Mouse (Mus musculus) urinary bladder, postnatal 14 days (tissue): ENCODE data around the gene Taf5l.
"Not testable (repeated sequence)": the region's sequence is repeated elsewhere in the genome, so short reads cannot be mapped to it uniquely, and the experiment has no call there.

Experiments
- DNase-seq: peaks from one replicate; pipeline ENCODE4 v3.0.0; 2021; ENCODE audit warnings: low spot score

Gene Taf5l

DNA sequence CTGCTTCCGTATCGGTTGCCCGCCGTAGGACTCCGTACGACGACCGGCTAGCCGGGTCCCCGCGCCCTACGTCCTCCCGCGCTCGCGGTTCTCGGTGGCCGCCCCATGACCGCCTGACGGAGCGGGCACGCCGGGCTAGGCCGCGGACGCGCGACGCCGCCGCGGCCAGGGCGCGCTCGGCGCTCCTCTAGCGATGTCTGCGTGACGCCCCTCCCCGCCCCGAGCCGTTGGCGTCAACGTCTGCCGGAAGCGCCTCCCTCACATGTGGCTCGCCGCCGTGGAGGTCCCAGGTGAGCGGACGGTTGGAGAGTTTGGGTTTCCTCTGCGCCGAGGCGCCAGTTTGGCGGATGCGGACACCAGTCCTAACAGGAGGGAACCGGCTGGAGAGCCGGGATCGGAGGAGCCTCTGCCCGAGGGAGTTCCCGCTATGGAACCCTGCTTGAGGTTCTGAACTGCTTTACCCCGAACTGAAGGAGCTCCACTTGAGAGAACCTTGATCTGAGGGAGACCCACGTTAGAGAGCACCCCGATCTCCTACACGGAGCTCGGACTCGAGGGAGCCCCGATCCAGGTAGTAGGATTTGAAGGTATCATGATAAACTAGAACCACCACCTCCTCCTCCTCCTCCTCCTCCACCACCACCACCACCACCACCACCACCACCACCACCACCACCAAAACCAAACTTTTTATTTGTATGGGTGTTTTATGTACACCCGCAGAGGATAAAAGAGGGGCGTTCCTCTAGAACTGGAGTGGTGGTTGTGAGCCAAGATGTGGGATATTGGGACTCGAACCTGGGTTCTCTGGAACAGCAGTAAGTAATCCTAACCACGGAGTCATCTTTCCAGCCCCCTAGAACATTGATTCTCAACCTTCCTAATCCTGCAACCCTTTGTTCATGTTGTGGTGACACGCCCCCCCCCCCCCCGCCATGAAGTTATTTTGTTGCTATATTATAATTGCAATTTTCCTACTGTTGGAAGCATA, at the start of gene Taf5l, which contains the start of gene Urb2:
Gene Taf5l, minus strand, starts transcription at position 161 of the 991 bp plus-strand sequence.
Gene Urb2, plus strand, starts transcription at position 272 of the 991 bp plus-strand sequence.
- DNase-seq = peak; percentile 94

DNA sequence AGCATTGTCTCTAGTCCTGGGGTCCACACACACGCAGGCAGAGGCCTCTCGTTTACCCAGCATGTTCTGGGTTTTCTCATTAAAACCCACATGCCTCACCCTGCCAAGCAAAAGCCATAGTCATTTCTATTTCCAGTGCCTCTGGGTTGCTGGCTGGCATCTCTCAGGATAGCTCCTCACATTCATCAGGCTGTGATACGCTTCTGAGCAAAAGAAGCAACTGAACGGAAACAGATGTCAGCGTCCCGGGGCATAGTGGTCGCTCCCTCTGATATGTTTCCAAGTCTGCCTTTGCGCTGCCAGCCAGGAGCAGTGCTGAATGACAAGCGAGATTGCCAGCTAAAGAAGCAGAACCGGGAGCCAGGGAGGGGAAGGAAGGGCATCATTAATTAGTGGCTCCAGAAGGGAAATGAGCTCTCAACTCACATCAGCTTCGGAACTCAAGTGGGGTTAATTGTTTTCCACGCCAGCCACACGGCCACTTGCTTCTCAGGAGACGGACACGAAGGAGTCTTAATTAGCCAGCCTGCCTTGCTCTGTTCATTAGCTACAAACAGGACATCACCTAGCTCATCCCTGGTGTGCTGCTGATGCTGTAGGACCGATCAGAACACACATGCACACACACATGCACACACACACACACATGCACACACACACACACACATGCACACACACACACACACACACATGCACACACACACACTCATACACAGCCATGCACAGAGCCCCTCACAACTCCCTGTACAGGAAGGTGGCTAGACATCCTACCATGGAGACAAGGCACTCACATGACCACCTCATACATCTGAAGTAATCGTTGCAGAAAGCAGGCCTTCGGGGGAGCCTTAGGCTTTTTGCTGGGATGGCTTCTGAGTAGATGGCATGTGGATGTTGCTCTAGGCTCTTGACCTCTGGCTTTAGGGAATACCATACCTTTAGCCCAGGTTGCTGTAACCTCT, 49.4 kb upstream of the Taf5l start:
- DNase-seq = no peak

DNA sequence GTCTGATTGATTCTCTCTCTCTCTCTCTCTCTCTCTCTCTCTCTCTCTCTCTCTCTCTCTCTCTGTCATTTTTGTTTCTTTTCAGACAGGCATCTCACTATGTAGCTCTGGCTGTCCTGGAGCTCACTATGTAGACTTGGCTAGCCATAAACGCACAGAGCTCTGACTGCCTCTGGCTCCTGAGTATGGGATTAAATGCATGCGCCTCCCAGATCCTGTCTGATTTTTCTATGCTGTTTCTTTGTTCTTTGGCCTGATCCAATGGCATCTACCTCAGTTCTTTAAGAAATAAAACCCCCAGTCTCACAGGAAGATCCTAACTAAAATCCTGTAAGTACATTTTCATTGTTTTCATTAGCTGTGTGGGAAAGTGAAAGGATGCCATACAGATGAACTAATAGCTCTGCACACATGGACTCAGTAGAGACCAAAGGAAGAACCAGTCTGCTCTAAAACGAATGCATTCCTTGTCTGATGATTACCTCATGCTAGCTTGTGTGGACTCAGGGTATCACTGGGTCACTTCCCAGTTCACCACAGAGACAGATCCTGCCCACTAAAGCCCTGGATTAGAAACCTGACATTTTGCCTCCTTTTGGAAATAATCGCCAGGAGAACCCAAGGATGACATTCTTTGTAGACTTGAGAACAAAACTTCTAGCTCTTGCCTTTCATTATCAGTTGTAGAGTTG, 46.0 kb upstream of the Taf5l start:
- DNase-seq = no peak

DNA sequence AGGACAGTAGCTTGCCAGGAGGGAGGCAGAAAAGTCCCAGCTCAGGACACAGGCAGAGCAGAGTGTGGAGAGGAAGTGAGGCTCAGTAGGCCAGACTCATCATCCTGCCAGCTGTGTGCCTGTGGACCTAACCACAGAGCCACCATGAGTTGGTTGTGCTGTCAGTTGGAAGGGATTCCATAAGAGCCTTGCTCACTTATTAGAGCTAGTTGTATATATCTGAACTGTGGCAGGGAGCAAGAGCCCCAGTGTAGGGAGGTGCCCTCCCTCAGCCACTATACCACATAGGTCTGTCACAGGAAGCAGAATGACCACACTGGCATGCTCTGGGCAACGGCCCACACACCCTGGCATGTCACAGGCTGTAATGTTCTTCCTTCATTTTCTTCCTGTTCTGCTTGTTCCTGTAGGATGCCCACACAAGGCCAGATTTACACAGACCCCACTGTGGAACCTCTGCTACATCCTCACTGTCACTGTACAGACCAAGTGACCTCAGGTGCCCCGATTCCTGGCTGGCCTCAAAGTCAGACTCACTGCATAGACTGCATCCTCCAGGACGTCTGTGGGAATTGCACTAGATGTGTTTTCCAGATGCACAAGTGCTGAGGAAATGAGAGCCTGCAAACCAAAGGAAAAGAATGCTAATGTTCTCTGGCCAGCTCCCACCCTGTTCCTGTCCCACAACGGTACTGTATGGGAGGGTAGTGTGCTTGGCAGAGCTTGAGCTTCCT, 45.3 kb upstream of the Taf5l start:
- no peak for DNase-seq

DNA sequence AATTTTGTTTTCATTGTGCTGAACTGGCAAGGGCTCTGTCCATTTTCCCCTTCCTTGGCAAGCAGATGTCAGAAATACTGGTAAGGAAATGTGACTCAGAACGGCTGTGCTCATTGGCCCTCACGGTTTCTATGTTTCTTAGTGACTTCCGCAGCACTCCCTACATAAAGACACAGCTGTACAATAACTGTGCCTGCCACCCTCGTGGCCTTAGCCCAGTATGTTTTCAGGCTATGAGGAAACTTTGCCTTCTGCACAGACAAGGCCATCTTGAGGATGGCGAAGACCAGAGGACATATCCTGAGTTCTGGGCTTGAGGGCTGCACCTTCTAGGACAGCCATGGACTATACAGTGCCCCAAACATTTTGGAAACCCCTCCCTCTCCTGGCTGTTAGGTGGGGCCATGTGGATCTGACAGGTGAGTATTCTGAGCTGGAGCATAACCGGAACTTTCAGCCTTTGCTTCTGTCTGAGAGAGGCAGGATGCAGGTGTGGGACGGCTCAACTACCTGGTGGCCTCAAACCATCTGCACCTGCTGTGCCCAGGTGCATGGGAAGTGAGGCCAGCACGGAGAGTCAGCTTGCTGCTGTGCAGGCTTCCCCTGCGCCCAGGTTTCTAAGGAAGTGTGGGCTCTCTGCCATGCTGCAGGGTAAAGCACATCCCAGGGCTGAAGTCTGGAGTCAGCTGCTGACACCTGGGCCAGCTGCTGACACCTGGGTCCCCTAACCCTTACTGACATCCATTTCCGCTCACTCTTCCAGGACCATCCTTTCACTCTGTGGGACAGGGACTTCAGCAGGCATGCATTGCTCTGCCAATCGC, 35.8 kb upstream of the Taf5l start:
- DNase-seq = no peak

DNA sequence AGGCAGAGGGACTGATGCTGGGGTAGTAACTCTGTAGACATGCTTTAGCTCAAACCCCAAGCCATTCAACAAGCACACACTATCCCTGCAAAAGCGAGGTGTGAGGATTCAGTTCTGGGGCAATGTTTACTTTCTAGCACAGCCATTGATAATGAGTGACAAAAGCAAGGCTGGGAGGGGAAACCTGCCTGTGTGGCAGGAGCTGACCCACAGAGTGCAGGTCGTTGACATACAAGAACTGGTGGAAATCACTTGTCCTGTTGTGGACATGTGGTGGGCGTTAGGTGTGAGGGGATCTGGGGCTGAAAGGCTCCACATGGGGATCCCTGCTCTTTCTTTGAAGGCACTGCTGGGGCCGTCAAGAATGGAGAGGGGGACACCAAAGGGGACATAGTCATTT, 31.4 kb upstream of the Taf5l start:
- DNase-seq = no peak

DNA sequence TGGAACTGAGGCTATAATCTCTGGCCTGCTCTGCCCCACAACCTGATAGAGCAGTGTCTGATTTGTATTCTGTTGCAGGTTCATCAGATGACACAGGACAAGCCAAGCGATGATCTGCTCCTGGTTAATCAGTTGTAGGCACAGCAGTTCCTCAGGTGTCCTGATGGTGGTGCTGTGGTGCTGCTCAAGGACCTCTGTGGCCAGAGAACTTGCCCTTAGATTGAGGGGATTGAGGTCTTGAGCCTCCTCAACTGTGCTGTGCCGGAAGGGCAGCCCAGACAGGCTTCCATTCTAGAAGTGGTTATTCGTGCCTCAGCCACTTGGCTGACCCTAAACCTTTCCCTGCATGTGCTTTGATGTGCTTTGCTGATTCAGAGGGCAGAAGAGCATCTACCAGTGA, 30.9 kb upstream of the Taf5l start:
- DNase-seq = peak; percentile 74

DNA sequence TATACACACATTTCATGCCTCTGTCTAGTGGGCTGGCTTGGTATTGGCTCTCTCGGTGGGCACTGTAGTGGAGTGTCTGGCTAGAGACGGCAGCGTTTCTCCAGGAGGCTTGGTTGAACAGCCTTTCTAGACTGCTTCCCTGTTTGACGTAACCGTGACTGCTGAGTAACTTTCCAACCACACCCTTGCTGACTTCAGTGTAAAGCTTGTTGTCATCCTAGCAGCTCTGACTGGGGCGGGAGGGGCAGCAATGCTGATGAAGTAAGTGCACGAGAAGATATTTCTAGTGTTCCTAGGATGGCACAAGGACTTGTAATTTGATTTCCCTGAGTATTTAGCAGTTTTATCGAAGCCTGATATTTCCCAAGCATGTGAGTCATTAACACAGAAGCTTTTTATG, 24.7 kb upstream of the Taf5l start:
- DNase-seq = peak; percentile 18

DNA sequence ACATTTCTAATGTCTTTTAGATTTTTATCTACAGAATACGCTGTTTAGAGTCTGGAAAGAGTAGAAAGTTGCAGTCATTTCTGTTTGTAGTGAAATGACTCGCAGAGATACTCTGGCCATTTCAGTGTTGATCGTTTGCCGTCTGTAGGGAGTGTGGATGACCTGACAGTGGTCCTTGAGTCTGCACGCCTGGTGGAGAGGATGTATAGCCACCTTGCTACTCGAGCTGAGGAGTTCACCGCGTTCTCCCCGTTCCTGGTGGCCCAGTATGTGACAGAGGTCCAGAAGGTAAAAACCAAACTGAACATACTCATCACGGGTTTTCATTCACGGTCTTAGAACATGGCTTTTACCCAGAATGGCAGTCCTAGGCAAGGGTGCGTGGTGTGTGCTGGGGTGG, 23.7 kb upstream of the Taf5l start:
- DNase-seq = no peak

DNA sequence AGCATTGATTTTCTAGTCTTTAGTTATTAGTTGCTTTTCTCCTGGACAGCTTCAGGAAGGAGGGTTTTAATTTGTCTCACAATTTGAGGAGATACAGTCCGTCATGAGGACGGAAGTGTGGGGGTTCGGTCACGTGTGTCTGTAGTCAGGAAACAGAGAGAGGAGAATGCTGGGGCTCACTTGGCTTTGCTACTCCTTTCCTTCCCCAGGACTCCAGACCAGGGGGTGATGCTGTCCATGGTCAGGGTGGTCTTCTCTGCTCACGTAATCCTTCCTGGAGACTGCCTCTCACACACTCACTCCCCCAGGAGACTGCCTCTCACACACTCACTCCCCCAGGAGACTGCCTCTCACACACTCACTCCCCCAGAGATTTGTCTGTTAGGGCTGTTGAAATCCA, 23.2 kb upstream of the Taf5l start:
- DNase-seq = no peak

DNA sequence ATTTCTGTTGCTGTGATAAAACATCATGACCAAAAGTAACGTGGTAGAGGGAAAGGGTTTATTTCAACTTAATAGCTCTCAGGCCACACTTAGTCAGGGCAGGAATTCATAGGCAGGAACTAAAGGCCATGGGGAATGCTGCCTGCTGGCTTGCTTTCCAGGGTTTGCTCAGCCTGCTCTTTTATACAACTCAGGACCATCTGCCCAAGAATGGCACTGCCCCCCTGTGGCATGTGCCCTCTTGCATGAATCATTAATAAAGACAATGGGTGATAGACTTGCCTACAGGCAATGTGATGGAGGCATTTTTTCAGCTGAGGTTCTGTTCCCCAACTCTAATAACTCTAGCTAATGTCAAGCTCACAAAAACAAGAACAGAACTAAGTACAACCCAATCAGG, 21.0 kb upstream of the Taf5l start:
- DNase-seq = no peak

DNA sequence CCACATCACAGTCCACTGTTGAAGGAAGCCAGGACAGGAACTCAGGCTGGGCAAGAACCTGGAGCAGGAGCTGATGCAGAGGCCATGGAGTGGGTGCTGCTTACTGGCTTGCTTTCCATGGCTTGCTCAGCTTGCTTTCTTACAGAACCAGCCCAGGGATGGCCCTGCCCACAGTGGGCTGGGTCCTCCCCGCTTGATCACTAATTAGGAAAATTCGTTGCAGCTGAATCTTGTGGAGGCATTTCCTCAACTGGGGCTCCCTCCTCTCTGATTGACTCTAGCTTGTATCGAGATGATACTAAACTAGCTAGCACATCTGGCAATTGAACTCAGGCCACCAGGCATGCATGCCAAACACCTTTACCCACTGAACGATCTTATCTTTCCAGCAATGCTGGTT, 18.2 kb upstream of the Taf5l start:
- no peak for DNase-seq

DNA sequence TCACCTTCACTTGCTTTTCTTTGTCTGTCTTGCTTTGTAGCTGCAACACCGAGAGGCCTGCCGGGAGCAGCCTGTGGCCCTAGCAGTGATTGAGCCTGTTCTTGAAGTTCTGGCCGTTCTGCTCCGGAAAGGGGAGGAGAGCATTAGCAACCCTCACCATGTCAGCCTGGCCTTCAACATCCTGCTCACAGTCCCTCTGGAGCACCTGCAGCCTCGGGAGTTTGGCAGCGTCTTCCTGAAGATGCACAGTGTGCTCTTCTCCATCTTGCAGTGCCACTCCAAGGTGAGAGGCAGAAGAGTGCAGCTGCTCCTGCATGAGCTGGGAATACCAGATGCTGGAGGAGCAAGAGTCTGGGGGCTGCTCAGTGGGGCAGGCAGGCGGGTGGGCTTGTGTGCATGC, 16.9 kb upstream of the Taf5l start:
- DNase-seq = no peak

DNA sequence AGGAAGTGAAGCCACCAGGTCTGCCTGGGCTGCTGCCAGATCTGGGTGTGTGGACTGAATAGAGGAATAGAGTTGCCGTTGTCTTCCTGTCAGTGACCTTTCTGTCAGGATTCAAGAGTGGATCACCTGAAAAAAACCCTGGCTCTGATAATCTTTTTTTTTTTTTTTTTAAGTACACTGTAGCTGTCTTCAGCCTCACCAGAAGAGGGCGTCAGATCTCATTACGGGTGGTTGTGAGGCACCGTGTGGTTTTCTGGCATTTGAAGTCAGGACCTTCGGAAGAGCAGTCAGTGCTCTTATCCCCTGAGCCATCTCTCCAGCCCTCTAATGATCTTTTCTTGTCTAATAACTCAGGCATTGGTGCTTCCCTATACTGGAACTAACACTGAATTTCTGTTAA, 12.2 kb upstream of the Taf5l start:
- no peak for DNase-seq

DNA sequence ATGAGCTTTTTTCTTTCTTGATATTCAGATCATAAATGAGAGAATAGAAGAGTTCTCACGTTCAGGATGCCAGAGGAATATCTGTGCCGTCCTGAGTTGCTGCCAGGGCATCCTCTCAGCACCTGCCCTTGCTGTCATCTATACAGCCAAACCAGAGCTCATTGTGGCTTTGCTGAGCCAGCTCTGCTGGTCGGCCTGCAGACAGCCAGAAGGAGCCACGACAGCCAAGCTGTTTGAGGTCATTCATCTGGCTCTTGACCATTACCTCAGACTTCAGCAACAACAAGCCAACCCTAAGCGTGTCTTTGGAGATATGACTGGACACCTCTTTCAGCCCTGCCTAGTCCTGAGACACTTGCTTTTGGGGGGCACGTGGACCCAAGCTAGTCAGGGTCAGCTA, 6.6 kb upstream of the Taf5l start:
- DNase-seq = no peak

DNA sequence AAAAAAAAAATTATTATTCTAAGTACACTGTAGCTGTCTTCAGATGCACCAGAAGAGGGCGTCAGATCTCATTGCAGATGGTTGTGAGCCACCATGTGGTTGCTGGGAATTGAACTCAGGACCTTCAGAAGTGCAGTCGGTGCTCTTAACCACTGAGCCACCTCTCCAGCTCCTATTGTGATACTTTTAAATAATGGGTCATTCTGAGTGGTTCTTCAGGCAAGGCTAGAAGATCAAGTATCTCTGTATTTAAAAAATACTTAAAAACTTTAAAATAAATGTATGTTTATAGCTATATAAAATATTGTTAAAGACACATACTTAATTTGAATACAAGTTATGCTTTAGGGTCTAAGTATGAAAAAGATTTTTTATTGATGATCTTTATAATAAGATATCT, 5.1 kb upstream of the Taf5l start:
- DNase-seq = not testable (repeated sequence)

DNA sequence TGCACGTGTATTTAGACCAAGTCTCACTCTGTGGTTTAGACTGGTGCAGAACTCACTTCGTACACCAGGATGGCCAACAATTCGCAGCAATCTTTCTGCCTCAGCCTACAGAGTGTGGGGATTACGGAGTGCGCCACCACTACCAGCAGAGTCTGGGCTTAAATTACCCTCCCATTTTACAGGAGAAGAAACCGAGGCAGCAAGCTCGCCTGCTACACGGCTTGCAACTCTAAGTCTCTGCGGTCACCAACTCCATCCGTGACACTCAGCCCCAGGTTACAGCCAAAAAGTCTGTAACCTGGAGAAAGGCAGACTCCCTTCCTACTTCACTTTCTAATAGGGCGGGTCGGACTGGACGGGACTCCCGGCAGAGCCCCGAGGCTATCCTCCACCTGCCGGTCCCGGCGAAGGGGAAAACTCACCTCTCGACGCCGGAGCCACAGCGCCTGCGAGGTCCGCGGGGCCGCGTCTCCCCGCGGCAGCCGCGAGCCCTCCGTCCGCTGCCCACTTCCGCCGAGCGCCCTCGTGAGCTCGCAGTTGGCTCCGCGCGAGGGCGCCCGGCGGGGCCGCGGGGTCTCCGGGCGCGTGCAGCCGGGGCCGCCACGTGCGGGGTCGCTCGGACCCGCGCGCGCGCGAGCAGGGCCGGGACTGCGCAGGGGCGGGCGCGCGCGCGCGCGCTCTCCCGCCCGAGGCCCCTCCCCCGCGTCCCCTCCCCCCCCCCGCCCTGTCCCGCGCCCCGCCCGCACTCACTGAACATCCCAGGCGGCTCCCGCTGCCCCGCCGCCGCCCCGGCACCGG, 559 bp downstream of the Taf5l start:
- DNase-seq = peak; percentile 57

DNA sequence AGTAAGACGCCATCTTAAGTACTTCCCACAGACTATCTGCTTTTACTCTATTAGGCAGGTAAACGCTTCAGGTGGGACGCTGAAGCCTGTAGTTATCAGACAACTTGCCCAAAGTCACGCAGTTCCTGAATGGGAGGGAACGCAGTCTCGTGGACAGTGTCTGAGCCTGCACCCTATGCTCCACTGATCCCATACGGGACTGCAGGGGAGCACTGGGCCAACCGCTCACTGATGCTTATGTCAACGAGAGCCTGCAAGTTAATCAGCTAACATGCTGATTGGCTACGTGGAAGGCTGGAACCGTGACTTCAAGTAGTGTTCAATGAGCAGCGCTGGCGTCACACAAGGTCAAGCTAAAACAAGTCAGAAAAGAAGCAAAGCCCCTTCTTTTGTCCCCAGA, 1.4 kb downstream of the Taf5l start:
- peak; percentile 14 for DNase-seq

DNA sequence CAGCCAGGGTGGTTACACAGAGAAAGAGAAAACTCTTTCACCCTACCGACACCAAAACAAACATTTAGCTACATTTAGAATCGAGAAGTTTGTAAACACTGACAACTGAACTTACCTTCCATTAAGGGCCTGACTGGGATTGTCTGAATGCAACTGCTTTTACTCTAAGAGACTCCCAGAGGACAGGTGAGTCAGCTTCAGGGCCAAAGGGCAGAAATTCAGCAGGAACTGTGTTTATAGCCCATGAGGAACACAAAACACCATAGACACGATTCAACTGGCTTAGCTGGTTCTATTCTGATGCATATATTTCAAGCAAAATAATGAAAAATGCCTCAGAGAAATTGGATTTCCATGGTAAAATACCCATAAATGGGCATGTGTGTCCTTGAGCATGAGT, 6.4 kb downstream of the Taf5l start:
- DNase-seq = no peak

DNA sequence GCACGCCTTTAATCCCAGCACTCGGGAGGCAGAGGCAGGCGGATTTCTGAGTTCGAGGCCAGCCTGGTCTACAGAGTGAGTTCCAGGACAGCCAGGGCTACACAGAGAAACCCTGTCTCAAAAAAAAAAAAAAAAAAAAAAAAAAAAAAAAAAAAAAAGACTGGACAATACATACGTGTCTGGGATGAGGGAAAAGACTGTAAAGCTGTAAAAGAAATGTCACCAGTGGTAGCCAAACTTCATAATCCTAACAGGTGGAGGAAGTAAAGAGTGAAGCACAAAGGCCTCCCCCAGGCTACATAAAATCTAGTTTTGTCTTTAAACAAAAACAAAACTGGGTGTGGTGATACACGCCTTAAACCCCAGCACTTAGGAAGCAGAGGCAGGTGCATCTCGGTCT, 6.9 kb downstream of the Taf5l start:
- DNase-seq = not testable (repeated sequence)
